Mouse (Mus musculus): ENCODE data around the gene Sdr39u1. TPM values are rescaled to one million over a fixed set of nuclear protein-coding genes. Genes with fewer than 3 reads are reported as not detected.

Gene Sdr39u1
- total RNA-seq, 4 experiments from 2014 or later, result 120 to 148 (median 130) TPM

GRCm38 (mm10) chr14:55854406-55855100 is 45.5 kb downstream of the Sdr39u1 start:
- DNase-seq (ENCODE audit: low spot score), result peak; percentile 34

- DNase-seq (ENCODE audit: low spot score), result peak; percentile 76
Observed at GRCm38 (mm10) chr14:55853621-55854285, 46.3 kb downstream of the Sdr39u1 start, which contains the start of gene Nynrin. Gene Nynrin, plus strand, starts transcription at chr14:55854010.

- DNase-seq (ENCODE audit: low spot score), result no peak
Observed at GRCm38 (mm10) chr14:55852646-55853551, 47.2 kb downstream of the Sdr39u1 start.

GRCm38 (mm10) chr14:55850885-55851284 is 49.2 kb downstream of the Sdr39u1 start:
- DNase-seq (ENCODE audit: low spot score), result no peak

Other genes with a start within 250 kb of the Sdr39u1 start
- 10 to 100 TPM; 46.2 to 64.1 (median 52.7) TPM for gene Mdp1, start 239.8 kb downstream of the Sdr39u1 start, total RNA-seq (2022)
- gene Gmpr2, start 228.4 kb downstream of the Sdr39u1 start, total RNA-seq (2022), result 10 to 100 TPM in 1 of 4 experiments, 1 to 10 TPM in 3; 7.8 to 11.2 (median 8.9) TPM
- 100 to 1,000 TPM; 245 to 279 (median 255) TPM for gene Nedd8, start 228.2 kb downstream of the Sdr39u1 start, total RNA-seq (2022)
- 10 to 100 TPM; 11.1 to 15.2 (median 13.3) TPM for gene Tinf2, start 218.5 kb downstream of the Sdr39u1 start, total RNA-seq (2022)
- under 1 TPM; 0.16 to 0.43 (median 0.27) TPM for gene Tgm1, start 186.4 kb downstream of the Sdr39u1 start, total RNA-seq (2022)
- 10 to 100 TPM; 13.3 to 14.6 (median 14.5) TPM for gene Rabggta, start 178.0 kb downstream of the Sdr39u1 start, total RNA-seq (2022)
- 10 to 100 TPM; 38.3 to 46.8 (median 43.2) TPM for gene Dhrs1, start 154.6 kb downstream of the Sdr39u1 start, total RNA-seq (2022)
- gene Nop9, start 154.6 kb downstream of the Sdr39u1 start, total RNA-seq (2022), result 10 to 100 TPM in 3 of 4 experiments, 1 to 10 TPM in 1; 9.6 to 13.2 (median 11.0) TPM
- gene Cideb, start 141.8 kb downstream of the Sdr39u1 start, total RNA-seq (2022), result 1 to 10 TPM in 3 of 4 experiments, under 1 TPM in 1; 0.95 to 1.9 (median 1.4) TPM
- under 1 TPM; 0.06 to 0.19 (median 0.13) TPM for gene Ltb4r2, start 138.9 kb downstream of the Sdr39u1 start, total RNA-seq (2022)
- under 1 TPM in 3 of 4 experiments, not detected in 1; 0.19 to 0.49 (median 0.26) TPM for gene Ltb4r1, start 134.3 kb downstream of the Sdr39u1 start, total RNA-seq (2022)
- gene Adcy4, start 116.2 kb downstream of the Sdr39u1 start, total RNA-seq (2022), result 10 to 100 TPM; 13.0 to 22.0 (median 16.4) TPM
- gene Ripk3, start 111.4 kb downstream of the Sdr39u1 start, total RNA-seq (2022), result 1 to 10 TPM; 2.2 to 6.2 (median 3.4) TPM
- 1 to 10 TPM; 3.3 to 4.2 (median 3.7) TPM for gene Nfatc4, start 77.1 kb downstream of the Sdr39u1 start, total RNA-seq (2022)
- gene Nynrin, start 46.3 kb downstream of the Sdr39u1 start, total RNA-seq (2022), result 10 to 100 TPM in 1 of 4 experiments, 1 to 10 TPM in 3; 4.4 to 11.5 (median 6.2) TPM
- gene Cbln3, start 15.9 kb downstream of the Sdr39u1 start, total RNA-seq (2022), result under 1 TPM in 1 of 4 experiments, not detected in 3; 0.06 TPM
- gene Khnyn, start 15.3 kb downstream of the Sdr39u1 start, total RNA-seq (2022), result 10 to 100 TPM in 2 of 4 experiments, 1 to 10 TPM in 2; 8.1 to 11.7 (median 10.3) TPM
- 1 to 10 TPM in 2 of 4 experiments, under 1 TPM in 2; 0.57 to 1.2 (median 0.99) TPM for gene Cma1, start 44.4 kb upstream of the Sdr39u1 start, total RNA-seq (2022)
- gene Cma2, start 50.7 kb upstream of the Sdr39u1 start, total RNA-seq (2022), result not detected
- not detected for gene Mcpt1, start 117.7 kb upstream of the Sdr39u1 start, total RNA-seq (2022)
- not detected for gene Mcpt9, start 130.2 kb upstream of the Sdr39u1 start, total RNA-seq (2022)
- not detected for gene Mcpt2, start 141.7 kb upstream of the Sdr39u1 start, total RNA-seq (2022)
- gene Mcpt4, start 162.0 kb upstream of the Sdr39u1 start, total RNA-seq (2022), result 1 to 10 TPM in 2 of 4 experiments, under 1 TPM in 2; 0.65 to 1.8 (median 1.1) TPM
- not detected for gene Mcpt8, start 185.0 kb upstream of the Sdr39u1 start, total RNA-seq (2022)
- gene Ctsg, start 202.3 kb upstream of the Sdr39u1 start, total RNA-seq (2022), result not detected
- not detected for gene Gzme, start 220.3 kb upstream of the Sdr39u1 start, total RNA-seq (2022)
- not detected for gene Gzmd, start 232.3 kb upstream of the Sdr39u1 start, total RNA-seq (2022)